Mouse (Mus musculus): Measurements from ENCODE around the gene Rxrb. TPM values are rescaled to one million over a fixed set of nuclear protein-coding genes. Genes with fewer than 3 reads are reported as not detected.

The Rxrb gene
- polyA plus RNA-seq, 1 experiment = 41.6 TPM

GRCm38 (mm10) chr17:34024861-34025755, 6.5 kb upstream of the Rxrb start:
- 2% methylated on average over 57 of the region's 57 CpGs for WGBS
- no peak for DNase-seq (ENCODE audit: low read depth, low spot score)

GRCm38 (mm10) chr17:34025756-34026151, 5.9 kb upstream of the Rxrb start:
- no peak for DNase-seq (ENCODE audit: low read depth, low spot score)
- WGBS = 60% methylated on average over 7 of the region's 7 CpGs

DNA sequence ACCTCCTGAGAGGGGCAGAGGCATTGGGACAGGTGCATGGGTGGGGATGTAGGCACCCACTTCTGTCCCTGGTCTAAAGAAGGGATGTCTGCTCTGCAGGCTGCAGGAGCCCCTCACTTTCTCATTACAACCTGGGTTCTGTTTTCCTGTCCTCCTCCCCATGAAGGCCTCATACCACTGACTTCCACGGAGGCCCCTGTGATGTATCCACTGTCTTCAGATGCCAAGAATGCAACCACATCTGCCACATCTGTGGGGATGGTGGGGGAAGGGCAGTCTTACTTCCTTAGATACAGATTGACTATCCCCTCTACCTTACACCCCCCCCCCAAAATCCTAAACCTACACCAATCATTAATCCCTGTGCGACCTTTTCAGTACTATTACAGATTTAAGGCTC, 5.4 kb upstream of the Rxrb start:
- WGBS = 68% methylated on average over 2 of the region's 2 CpGs
- no peak for DNase-seq (ENCODE audit: low read depth, low spot score)

DNA sequence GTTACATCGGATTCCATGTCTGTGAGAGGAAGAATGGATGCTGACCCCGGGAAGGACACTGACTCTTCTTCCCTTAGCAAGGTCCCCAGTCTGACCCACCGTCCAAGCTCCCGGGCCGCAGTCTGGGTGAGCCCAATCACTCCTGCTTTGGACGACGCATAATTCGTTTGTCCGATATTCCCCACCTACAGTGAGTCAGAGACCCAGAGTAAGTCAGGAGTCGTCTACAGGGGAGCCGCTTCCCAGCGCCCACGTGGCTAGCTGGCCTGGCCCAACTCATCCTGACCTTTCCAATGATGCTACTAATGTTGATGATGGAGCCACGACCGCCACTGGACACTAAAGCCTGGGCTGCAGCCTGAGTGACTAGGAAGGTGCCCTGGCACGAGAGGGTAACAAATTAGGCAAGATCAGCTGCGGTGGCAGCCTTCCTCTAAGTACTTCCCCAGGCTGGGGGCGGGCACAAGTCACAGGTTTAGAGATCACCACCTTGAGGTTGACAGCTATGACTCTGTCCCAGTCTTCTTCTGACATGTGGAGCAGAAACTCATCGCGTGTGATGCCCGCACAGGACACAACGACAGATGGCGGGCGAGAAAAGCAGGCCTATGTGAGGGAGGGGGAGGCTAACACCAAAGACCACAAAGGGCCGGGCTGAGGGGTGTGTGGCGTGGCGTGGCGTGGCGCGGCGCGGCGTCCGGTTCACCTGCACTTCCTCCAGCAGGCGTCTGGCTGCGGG, 4.5 kb upstream of the Rxrb start:
- DNase-seq (ENCODE audit: low read depth, low spot score) = no peak
- 16% methylated on average over 36 of the region's 36 CpGs for WGBS

DNA sequence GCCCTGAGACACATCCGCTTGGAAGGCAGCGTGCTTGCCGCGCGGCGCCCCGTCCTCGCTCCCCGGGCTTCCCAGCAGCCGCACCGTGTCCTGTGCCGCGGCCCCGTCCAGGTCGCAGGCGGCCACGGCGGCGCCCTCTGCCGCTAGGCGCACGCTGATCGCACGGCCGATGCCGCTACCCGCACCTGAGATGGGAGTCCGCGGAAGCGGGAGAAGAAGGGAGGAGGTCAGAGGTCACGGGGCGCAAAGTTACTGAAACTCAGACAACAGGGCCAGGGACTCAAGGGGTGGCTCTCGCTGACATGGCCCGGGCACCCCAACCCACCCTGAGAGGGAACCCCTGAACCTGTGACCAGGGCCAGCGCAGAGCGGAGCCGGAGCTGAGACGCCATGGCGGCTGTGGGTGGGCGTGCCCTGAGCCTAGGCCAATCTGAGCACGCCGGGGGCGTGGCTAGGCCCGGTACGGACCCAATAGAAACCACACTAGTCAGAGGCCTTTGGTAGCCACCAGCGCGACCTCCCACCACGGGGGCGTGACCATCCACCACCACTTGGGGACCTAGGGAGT, 3.9 kb upstream of the Rxrb start, which contains the start of gene H2-Ke6:
H2-Ke6 (minus strand) TSS at position 405 of the 568 bp plus-strand sequence.
- DNase-seq (ENCODE audit: low read depth, low spot score) = peak; percentile 58
- WGBS = under 1% methylated on average over 49 of the region's 49 CpGs

DNA sequence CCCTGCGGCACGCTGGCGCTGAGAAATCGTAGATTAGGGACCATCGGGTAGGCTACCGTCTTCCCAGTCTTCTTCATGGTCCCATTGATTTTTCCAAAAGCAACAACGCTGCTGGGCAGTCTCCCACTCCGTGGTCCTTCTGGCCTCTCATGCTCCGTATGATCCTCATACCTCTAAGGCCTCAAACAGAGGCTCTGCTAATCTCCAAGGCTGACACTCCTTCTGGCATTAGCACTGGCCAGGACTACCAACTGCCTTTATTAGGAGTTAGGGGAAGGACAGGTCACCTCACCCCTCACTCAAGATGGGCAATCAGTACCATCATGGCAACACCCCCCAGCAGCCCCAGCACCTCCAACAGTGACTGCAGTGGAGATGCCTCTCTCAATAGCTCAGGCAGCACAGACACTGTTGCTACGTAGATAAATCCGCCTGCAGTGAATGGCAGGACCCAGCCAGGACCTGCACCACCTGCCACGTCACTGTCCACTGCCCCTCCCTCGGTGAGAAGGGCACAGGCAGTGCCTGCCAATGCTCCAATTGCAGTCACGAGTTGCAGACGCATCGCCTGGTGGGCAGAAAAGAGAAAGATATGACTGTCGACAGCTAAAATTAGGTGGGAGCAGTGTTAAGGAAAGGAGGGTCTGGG, 3.0 kb upstream of the Rxrb start:
- no peak for DNase-seq (ENCODE audit: low read depth, low spot score)
- 85% methylated on average over 17 of the region's 17 CpGs for WGBS

DNA sequence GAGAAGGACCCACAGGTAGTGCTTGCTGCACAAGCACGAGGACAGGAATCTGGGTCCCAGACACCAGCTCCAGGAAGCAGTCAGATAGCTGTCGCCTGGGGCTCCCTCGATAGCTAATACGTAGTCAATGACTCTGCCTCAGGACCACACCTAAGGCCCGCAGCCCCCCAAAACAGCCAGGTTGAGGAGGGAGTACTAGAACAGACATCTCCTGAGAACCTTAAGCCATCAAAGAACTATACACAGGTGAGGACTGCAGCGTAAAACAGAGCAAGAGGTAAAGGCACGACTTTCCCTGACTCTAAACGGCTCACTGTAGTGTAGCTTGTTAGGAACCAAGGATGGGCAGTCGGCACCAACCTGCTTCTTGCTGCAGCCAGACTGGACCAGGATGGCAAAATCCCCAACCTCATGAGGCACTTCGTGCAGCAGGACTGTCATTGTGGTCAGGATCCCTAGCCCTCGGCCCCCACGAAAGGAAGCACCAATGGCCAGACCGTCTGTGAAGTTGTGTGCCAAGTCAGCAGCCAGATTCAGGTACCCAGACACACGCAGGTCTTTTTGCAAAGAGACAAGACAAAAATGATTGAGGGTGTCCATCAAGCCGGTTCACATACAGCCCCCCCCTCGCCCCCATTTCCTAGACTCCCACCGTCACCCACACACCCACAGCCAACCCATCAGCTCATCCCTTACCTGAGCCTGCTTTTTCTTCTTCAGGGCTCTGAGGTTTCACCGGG, 2.3 kb upstream of the Rxrb start:
- no peak for DNase-seq (ENCODE audit: low read depth, low spot score)
- WGBS = 86% methylated on average over 18 of the region's 18 CpGs

DNA sequence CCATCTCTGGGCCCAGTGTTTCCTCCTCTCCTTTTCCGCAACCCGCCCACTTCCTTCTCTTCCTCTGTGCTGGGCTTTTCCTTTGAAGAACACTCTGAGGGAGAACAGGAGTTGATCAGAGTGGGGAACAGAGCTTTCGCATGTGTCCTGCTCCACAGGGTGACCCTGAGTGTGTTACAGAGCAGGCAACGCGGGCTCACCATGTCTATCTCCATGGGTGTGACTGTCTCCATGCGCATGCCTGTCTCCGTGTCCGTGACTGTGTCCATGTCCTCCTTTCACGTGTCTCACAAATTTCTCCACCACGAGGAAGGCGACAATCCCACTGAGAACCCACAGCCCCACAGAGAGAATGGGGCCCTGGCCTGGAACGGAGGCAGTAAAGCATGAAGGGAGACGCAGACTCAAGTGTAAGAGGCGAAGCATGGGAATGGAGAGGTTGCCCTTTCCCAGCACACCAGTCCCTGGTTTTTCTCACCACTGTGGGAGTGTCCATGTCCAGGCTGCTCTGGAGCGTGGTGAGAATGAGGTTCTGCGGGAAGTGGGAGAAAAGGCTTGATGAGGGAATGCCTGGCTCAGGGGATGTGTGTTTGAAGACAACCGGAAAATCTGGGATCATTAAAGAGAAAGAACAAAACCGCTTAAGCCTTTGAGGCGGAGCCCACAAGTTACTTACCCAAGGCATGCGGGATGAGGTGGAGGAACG, 1.6 kb upstream of the Rxrb start:
- WGBS = 75% methylated on average over 21 of the region's 21 CpGs
- DNase-seq (ENCODE audit: low read depth, low spot score) = no peak

- no peak for DNase-seq (ENCODE audit: low read depth, low spot score)
- 2% methylated on average over 20 of the region's 20 CpGs for WGBS
These were observed 718 bp upstream of the Rxrb start for GRCm38 (mm10) chr17:34030861-34031326.

DNA sequence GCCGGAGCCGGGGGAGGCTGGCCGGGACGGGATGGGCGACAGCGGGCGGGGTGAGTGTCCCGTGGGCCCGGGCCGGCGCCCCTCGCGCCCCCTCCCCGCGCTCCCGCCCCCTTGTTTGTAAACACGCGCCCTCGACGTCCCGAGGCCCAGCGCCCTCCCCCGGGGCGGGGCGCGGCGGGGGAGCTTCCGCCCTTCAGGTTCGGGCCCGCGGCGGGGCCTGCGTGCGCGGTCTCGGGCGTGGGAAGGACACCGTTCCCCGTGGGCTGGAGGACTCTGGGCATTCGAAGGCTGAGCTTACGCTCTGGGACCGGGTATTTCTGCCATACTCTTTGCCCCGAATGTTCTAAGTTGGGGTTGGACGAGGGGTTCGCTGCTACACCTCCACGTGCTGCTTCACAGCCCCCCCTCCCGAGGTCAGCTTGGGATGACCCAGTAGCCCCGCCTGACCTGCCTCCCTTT, 591 bp downstream of the Rxrb start:
- DNase-seq (ENCODE audit: low read depth, low spot score) = no peak

DNA sequence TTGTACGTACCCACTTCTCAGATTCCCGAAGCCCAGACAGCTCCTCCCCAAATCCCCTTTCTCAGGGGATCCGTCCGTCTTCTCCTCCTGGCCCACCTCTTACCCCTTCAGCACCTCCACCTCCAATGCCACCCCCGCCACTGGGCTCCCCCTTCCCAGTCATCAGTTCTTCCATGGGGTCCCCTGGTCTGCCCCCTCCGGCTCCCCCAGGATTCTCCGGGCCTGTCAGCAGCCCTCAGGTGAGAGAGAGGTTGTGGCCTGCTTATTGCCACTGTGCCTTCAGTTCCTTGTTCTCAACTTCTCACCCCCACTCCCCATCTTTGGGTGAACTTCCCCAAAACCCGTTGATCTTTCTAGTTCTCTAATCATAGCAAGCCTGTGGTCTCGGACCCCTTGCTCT, 1.2 kb downstream of the Rxrb start:
- no peak for DNase-seq (ENCODE audit: low read depth, low spot score)

More for the DNA sequence above, 591 bp downstream of the Rxrb start:
- 1% methylated on average over 37 of the region's 48 CpGs for WGBS

DNA sequence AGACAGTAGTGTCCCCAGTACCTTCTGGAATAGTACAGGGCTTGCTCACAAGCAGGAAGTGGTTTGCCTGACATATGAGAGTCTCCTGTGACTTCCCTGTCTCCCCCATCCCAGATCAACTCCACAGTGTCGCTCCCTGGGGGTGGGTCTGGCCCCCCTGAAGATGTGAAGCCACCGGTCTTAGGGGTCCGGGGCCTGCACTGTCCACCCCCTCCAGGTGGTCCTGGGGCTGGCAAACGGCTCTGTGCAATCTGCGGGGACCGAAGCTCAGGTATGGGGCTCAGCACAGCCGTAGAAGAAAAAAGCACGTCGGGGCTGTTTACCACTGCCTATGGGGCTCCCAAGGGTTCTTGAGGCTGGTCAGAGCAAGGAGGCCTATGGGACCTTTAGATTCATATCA, 1.8 kb downstream of the Rxrb start:
- WGBS = 92% methylated on average over 9 of the region's 9 CpGs
- no peak for DNase-seq (ENCODE audit: low read depth, low spot score)

More for the DNA sequence above, 1.2 kb downstream of the Rxrb start:
- 29% methylated on average over 9 of the region's 9 CpGs for WGBS

- 76% methylated on average over 10 of the region's 10 CpGs for WGBS
These were observed 2.5 kb downstream of the Rxrb start for GRCm38 (mm10) chr17:34034064-34034463.

DNA sequence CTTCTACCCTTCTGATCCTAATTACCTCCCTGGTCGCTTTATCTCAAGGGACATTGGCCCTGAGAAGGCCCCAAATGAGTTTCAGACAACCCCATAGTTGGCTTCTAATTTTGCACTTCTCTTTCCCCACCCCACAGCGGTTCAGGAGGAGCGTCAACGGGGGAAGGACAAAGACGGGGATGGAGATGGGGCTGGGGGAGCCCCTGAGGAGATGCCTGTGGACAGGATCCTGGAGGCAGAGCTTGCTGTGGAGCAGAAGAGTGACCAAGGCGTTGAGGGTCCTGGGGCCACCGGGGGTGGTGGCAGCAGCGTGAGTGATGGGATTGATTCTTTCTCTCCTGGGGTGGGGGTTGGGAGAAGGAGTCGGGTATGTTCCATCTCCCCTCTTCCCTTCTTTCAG, 3.9 kb downstream of the Rxrb start:
- no peak for DNase-seq (ENCODE audit: low read depth, low spot score)
- 92% methylated on average over 9 of the region's 9 CpGs for WGBS

More at GRCm38 (mm10) chr17:34034064-34034463, 2.5 kb downstream of the Rxrb start:
- no peak for DNase-seq (ENCODE audit: low read depth, low spot score)

- DNase-seq (ENCODE audit: low read depth, low spot score) = no peak
- 85% methylated on average over 10 of the region's 10 CpGs for WGBS
These were observed 5.0 kb downstream of the Rxrb start for GRCm38 (mm10) chr17:34036647-34037046.

GRCm38 (mm10) chr17:34037241-34037640, 5.6 kb downstream of the Rxrb start:
- no peak for DNase-seq (ENCODE audit: low read depth, low spot score)
- WGBS = 84% methylated on average over 7 of the region's 7 CpGs

DNA sequence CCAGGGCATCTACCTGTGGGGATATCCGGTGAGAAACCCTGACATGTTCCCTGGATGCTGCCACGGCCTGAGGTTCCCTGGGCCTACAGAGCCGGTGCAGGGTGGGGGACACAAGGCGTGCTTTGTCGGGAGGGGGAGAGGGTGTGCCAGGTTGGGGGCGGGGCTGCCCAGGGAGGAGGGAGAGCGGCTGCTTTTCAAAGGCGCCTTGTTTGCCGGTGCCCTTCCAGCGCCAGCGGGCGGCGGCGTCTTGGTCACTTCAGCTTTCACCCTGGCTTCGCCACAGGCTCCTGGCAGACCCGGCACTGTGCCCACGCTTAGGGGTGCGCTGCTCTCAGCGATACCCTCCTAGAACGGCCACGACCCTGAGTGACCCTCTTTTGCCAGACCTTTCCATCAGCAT, 6.8 kb downstream of the Rxrb start:
- WGBS = 10% methylated on average over 21 of the region's 21 CpGs
- DNase-seq (ENCODE audit: low read depth, low spot score) = no peak

DNA sequence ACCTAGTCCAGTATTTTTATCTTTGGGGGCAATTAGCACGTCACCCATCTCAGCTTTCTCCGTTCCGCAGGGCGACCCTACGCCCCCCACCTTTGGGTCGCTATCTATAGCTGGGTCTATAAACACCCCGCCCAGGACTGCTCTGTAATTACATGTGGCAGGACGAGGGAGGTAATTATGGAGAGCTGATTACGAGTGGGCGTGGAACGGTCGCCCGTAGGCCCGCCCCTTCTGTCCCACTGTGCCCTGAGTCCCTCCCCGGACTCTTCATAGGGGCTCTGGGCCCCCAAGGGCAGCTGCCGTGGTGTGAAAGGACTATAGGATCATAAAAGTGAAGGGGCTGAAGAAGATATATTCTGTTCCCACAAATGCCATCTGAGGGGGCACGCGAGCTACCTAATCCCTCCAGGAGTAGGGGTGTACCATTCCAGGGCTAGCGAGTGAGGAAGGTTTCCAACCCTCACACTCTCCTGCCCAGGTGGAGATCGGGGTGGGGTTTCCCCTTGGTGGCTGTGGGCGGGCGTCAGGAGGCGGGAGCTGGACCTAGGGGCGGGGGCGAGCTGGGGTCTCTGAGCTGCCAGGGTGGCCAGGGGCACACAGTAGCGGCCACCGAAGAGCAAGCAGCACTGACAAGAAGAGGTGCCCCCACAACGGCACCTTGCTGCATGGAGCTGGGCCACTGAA, 7.4 kb downstream of the Rxrb start, which contains the start of gene Col11a2:
Col11a2 (plus strand) TSS at position 560 of the 684 bp plus-strand sequence.
- DNase-seq (ENCODE audit: low read depth, low spot score) = no peak
- WGBS = 7% methylated on average over 28 of the region's 28 CpGs
